Mouse (Mus musculus) bone marrow, adult 2 months (tissue): ENCODE results near the gene Zfp239.
A peak's percentile ranks its signal among the peaks of the same experiment; 100 is the strongest.

Experiments
- CTCF ChIP-seq: fragments of 200-500 bp; IDR thresholded peaks from 2 replicates; pipeline ENCODE4 v1.5.1; 2011; ENCODE audit warnings: low read length, control low read depth; ENCODE audit not compliant: control insufficient read depth, insufficient read depth
- POLR2A ChIP-seq: fragments of 200-500 bp; IDR thresholded peaks from 2 replicates; pipeline ENCODE4 v1.6.1; 2011; ENCODE audit warnings: low read depth, mild to moderate bottlenecking, control low read depth, low read length, borderline replicate concordance; ENCODE audit not compliant: control insufficient read depth

DNA sequence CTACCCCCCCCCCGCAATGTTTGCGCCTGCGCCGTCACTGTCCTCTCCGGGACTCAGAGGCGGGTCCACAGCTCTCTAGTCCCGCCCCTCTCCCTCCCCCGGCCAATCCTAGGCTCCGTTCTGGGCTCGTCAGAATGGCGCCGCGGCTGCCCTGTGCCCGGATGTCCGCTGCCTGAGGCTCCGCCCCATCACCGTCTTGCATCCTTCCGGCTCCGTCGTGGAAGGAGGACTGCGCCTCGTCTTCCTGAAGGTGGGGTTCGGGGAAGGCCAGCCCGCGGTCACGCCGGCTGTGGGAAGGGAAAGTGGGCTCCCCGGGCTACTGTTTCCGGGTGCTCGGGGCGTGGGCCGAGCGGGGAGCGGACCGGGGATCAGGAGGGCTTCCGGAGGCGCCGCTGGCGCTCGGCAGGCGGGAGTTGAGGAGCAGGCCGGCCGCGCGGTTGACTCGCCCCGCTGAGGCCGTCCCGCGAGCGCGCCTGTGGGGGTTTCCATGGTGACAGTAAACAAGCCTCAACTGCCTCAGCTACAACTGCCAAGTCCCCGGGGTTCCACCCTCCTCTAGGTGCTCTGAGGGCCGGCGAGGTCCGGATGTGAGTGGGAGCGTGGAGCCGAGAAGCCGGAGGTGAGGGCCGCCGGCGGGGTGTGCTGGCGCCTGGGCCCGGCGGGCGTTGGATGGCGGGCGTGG, 44.8 kb downstream of the Zfp239 start:
- TF ChIP-seq CTCF (no peak), POLR2A (peak; percentile 85; the same call in 1 of the 2 replicates)
